Mouse (Mus musculus) limb, embryonic 11.5 days (tissue): Measurements from ENCODE around the gene Tcf7. TPM values are rescaled to one million over a fixed set of nuclear protein-coding genes. Genes with fewer than 3 reads are reported as not detected.
"Not testable (repeated sequence)": the region's sequence is repeated elsewhere in the genome, so short reads cannot be mapped to it uniquely, and the experiment has no call there.

Source experiments
- ATAC-seq: fragments of 200-750 bp; cut with Nextera tagmentation; 2 replicates; pipeline ENCODE4 v1.8.0; 2017; ENCODE audit warnings: low read depth; ENCODE audit not compliant: insufficient number of reproducible peaks, low FRiP score, low TSS enrichment
- DNase-seq: peaks from one replicate; pipeline ENCODE4 v3.0.0-alpha.2; 2015; ENCODE audit warnings: low spot score
- H3K27ac ChIP-seq: fragments of 300-500 bp; sonication (generic); replicated peaks from 2 replicates; pipeline ENCODE4 v1.5.1; 2014; ENCODE audit warnings: low read depth, mild to moderate bottlenecking, low read length
- H3K27me3 ChIP-seq: fragments of 300-500 bp; sonication (generic); 2 replicates; pipeline ENCODE4 v1.6.1; 2014; ENCODE audit warnings: mild to moderate bottlenecking, low read length, mixed read lengths; ENCODE audit not compliant: control insufficient read depth, insufficient read depth
- H3K36me3 ChIP-seq: fragments of 300-500 bp; sonication (generic); 2 replicates; pipeline ENCODE4 v1.6.1; 2014; ENCODE audit warnings: mild to moderate bottlenecking, low read length, moderate library complexity, mixed read lengths; ENCODE audit not compliant: control insufficient read depth, insufficient read depth
- H3K4me1 ChIP-seq: fragments of 300-500 bp; sonication (generic); 2 replicates; pipeline ENCODE4 v1.6.1; 2014; ENCODE audit warnings: low read length, mixed read lengths; ENCODE audit not compliant: control insufficient read depth, insufficient read depth
- H3K4me2 ChIP-seq: fragments of 300-500 bp; sonication (generic); 2 replicates; pipeline ENCODE4 v1.6.1; 2014; ENCODE audit warnings: low read depth, mild to moderate bottlenecking, moderate library complexity; ENCODE audit not compliant: severe bottlenecking
- H3K4me3 ChIP-seq: fragments of 300-500 bp; sonication (generic); 2 replicates; pipeline ENCODE4 v1.5.1; 2014; ENCODE audit warnings: low read depth, low read length
- H3K9ac ChIP-seq: fragments of 300-500 bp; sonication (generic); 2 replicates; pipeline ENCODE4 v1.6.1; 2014; ENCODE audit warnings: mild to moderate bottlenecking, low read length
- H3K9me3 ChIP-seq: fragments of 300-500 bp; sonication (generic); 2 replicates; pipeline ENCODE4 v1.6.1; 2016; ENCODE audit warnings: low read length; ENCODE audit not compliant: control insufficient read depth
- WGBS: fragments of 180-500 bp; shearing (Covaris S2); extraction: QIAGEN DNeasy Blood & Tissue Kit; methylation state at CpG from one replicate; pipeline ENCODE4 v1.1.7; 2014; 5-methylcytosine and 5-hydroxymethylcytosine counted together
- polyA plus RNA-seq: library from polyadenylated mRNA; unstranded; fragments of >200 nt; fragmentation: Nextera tagmentation; extraction: Ambion mirVana; gene quantifications from 2 replicates; pipeline ENCODE4 v1.2.1, GENCODE M21; 2014

Tcf7 gene
- polyA plus RNA-seq, 1 experiment from 2014 or later: 19.4 TPM

DNA sequence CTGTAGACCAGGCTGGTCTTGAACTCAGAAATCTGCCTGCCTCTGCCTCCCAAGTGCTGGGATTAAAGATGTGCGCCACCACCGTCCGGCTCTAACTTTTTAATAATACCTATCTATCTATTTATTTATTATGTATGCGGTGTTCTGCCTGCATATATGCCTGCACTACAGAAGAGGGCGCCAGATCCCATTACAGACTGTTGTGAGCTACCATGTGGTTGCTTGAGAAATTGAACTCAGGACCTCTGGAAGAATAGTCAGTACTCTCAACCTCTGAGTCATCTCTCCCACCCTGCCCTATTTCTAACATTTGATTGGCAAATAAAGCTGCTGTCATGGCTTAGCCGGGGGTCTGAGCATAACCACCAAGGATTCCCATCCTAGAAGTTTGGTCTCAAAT lies 59.9 kb downstream of the Tcf7 start:
- H3K27me3 ChIP-seq: 0 out of 2 replicates have a peak, but pooled peaks cover 3% of the 10 kb centered on the region
- WGBS: 74% methylated on average over 6 of the region's 6 CpGs

DNA sequence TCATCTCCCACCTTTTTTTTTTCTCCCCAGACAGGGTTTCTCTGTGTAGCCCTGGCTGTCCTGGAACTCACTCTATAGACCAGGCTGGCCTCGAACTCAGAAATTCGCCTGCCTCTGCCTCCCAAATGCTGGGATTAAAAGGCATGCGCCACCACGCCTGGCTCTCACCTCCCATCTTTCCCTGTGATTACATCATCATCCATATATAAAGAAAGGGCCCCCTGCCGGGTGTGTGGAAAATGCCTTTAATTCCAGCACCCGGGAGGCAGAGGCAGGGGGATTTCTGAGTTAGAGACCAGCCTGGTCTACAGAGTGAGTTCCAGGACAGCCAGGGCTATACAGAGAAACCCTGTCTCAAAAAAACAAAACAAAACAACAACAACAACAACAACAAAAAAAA lies 60.9 kb downstream of the Tcf7 start:
- H3K36me3 ChIP-seq, H3K27me3 ChIP-seq, DNase-seq, H3K9me3 ChIP-seq, H3K4me1 ChIP-seq, H3K4me3 ChIP-seq, ATAC-seq, H3K27ac ChIP-seq, H3K9ac ChIP-seq, H3K4me2 ChIP-seq: not testable (repeated sequence)
- 85% methylated on average over 6 of the region's 6 CpGs for WGBS

More for the DNA sequence above, 59.9 kb downstream of the Tcf7 start:
- no peak for DNase-seq
- no peaks in the 10 kb centered on the region for H3K9me3 ChIP-seq
- H3K4me2 ChIP-seq: no peak overlapping the region
- H3K4me3 ChIP-seq: no peak overlapping the region
- H3K9ac ChIP-seq: no peak overlapping the region
- no peak for ATAC-seq
- H3K27ac ChIP-seq: no peak overlapping the region
- H3K36me3 ChIP-seq: no peaks in the 10 kb centered on the region
- H3K4me1 ChIP-seq: no peaks in the 10 kb centered on the region

DNA sequence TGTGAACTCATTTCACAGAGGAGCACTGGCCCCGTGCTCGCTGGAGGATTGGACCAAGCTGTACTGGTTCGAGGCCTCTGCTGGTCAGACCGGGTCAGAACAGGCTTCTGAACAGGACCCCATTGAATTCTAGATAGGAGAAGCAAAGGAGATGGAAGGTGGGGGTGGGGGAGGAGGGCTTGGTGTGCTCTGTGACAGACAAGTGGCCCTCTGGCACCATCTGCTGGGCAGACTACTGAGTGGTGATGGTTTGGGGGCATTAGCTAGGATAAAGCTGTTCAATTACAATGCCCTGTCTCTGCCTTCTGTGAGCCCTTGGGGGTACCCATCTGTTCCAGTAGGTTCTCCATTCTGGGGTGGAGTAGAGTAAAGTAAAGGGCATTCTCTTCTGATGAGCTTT lies 62.5 kb downstream of the Tcf7 start:
- DNase-seq (peak; percentile 79), ATAC-seq (0 out of 2 replicates have a peak, but pooled peaks have one; percentile 21)
- no peaks in the 10 kb centered on the region for H3K9me3 ChIP-seq
- no peak overlapping the region for H3K27ac ChIP-seq
- H3K4me1 ChIP-seq: no peaks in the 10 kb centered on the region
- no peak overlapping the region for H3K9ac ChIP-seq
- H3K36me3 ChIP-seq: no peaks in the 10 kb centered on the region
- H3K4me2 ChIP-seq: no peak overlapping the region
- no peak overlapping the region for H3K4me3 ChIP-seq
- WGBS: 6% methylated on average over 4 of the region's 4 CpGs
- 0 out of 2 replicates have a peak, but pooled peaks cover 3% of the 10 kb centered on the region for H3K27me3 ChIP-seq

DNA sequence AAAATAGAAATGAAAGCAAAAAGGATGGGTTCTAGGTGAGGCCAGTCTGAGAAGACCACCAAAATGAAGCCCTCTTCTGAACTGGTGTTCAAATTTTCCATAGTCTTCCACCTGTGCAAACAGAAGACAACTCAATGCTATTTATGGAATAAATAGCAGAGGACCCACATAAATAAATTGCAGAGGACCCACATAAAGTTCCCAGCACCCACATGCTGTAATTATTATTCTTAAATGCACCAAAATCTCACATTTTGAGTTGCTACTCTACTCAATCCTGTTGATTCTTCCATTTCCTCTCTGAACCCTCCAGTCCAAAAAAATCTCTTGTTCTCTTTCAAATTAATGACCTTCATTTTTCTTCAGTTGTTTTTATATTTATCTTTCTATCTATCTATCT lies 68.9 kb downstream of the Tcf7 start, which contains the start of gene Olfr1371:
Gene Olfr1371, minus strand, starts transcription at position 101 of the 400 bp plus-strand sequence.
- Histone ChIP-seq H3K9me3 (no peaks in the 10 kb centered on the region), H3K36me3 (no peaks in the 10 kb centered on the region)
- ATAC-seq: no peak

More for the DNA sequence above, 68.9 kb downstream of the Tcf7 start, which contains the start of gene Olfr1371:
- Histone ChIP-seq H3K27ac (no peak within 1 kb of the TSS), H3K27me3 (no peaks in the 10 kb centered on the region), H3K4me2 (no peak within 1 kb of the TSS), H3K9ac (no peak within 1 kb of the TSS), H3K4me3 (no peak within 1 kb of the TSS), H3K4me1 (no peaks in the 10 kb centered on the region)
- no peak for DNase-seq

Other genes with a start within 250 kb of the Tcf7 start
- 112 and 117 TPM in 2 replicates for gene Ppp2ca, start 184.3 kb downstream of the Tcf7 start, polyA plus RNA-seq
- gene Olfr1373, start 137.5 kb downstream of the Tcf7 start, polyA plus RNA-seq: not detected in 2 replicates
- not detected in 2 replicates for gene Olfr1371, start 69.0 kb downstream of the Tcf7 start, polyA plus RNA-seq
- gene Skp1a, start 51.0 kb downstream of the Tcf7 start, polyA plus RNA-seq: 915 and 1,008 TPM in 2 replicates
- 189 and 191 TPM in 2 replicates for gene Vdac1, start 77.8 kb upstream of the Tcf7 start, polyA plus RNA-seq
- gene 9530068E07Rik, start 113.4 kb upstream of the Tcf7 start, polyA plus RNA-seq: 173 and 176 TPM in 2 replicates